Comparison of ENCODE assay signal across 14 mouse cellular contexts in the genomic region with DNA sequence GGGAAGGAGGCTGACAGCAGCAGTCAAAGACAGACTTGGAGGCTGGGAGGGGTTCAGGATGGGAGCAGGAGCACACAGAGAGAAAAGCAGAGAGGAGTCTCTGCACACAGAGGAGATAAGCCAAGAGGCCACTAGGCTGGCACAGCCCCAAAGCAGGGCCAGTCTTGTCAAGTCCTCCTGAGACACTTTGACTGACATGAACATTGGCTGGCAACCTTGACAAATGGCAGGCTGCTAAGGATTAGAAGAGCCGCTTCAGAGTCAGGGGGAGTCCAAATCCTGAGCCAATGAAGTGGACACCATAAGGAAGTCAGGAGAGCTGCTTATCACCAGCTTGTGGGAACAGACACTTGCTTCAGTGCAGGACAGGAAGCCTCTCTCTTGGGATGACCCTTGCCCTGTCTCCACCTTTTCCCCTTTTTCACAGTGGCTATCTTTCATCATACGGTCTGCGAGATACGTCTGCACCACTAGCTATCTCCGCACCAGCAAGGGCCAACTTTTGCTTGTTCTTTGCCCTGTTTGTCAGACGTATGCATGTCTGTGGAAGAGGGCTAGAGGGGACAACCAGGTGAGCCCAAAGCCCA. TPM values are rescaled to one million over a fixed set of nuclear protein-coding genes. Genes with fewer than 3 reads are reported as not detected.
DNase-seq lines count a peak whose midpoint lies in the region; TF ChIP-seq lines count a peak whose summit lies in the region.
"Had no signal": no experiment of that assay in that cellular context is flagged by ENCODE, and none has a peak within 500 bp of the region (broad histone marks: within the 10 kb centered on the region; RNA-seq: fewer than 3 reads in every experiment).

No protein-coding gene starts in this region.

- H3K36me3 ChIP-seq in limb, embryonic 10.5 days = no peaks in the 10 kb centered on the region
- H3K36me3 ChIP-seq: limb, embryonic 12.5 days had no signal

- no peak for TF ChIP-seq POLR2A in lung, adult 2 months (IDR thresholded peaks at IDR 0.05; ENCODE audit: borderline replicate concordance, extremely low read depth, low read depth, low read length)

- peak; percentile 21 for DNase-seq in gastrocnemius, postnatal 14 days
- DNase-seq in gastrocnemius, adult 8-10 months (ENCODE audit: low spot score in 2 of 2) = no peak
- peak; percentile 13 for DNase-seq in lung, postnatal 25 days (ENCODE audit: low spot score)
- no peak for DNase-seq in lung, adult 2 months
- DNase-seq in cerebellum, postnatal 14 days = peak; percentile 91 to 92
- peak; percentile 34 for DNase-seq in lung, postnatal 36 days
- no peak for DNase-seq in thymus, postnatal 4 days
- no peak for DNase-seq in limb, embryonic 10.5 days (ENCODE audit: low spot score)
- DNase-seq: adrenal gland, postnatal 36 days; gastrocnemius, postnatal 25 days; kidney, adult 11 months; right cerebral cortex, adult 18-20 months had no signal

- H3K9me3 ChIP-seq in limb, embryonic 10.5 days (replicated peaks) = no peaks in the 10 kb centered on the region
- H3K9me3 ChIP-seq: limb, embryonic 12.5 days had no signal

- TF ChIP-seq CTCF in lung, adult 2 months (IDR thresholded peaks at IDR 0.05; ENCODE audit: insufficient read depth, low read length) = no peak

- H3K27me3 ChIP-seq in limb, embryonic 10.5 days (ENCODE audit: low read depth, poor library complexity, severe bottlenecking) = no peaks in the 10 kb centered on the region
- H3K27me3 ChIP-seq: limb, embryonic 12.5 days; Patski had no signal

- 65% methylated on average over 6 of the region's 6 CpGs for WGBS in lung, adult 2 months
- 87% methylated on average over 6 of the region's 6 CpGs for WGBS in limb, embryonic 10.5 days

- H3K4me3 ChIP-seq in lung, adult 2 months (replicated peaks; ENCODE audit: extremely low read depth, low read depth, low read length) = no peak overlapping the region
- H3K4me3 ChIP-seq in limb, embryonic 10.5 days = no peak overlapping the region
- H3K4me3 ChIP-seq: limb, embryonic 12.5 days had no signal

- H3K27ac ChIP-seq in limb, embryonic 10.5 days = no peak overlapping the region
- H3K27ac ChIP-seq: limb, embryonic 12.5 days had no signal

- intact Hi-C loops in gastrocnemius, postnatal 14 days (cut with DNase I; ENCODE audit: low total_unique reads) = no loop called here

- 0 out of 2 replicates have a peak, but pooled peaks cover 11% of the 10 kb centered on the region for H3K4me1 ChIP-seq in lung, adult 2 months (ENCODE audit: control insufficient read depth, insufficient read depth, low read length)
- 0 out of 2 replicates have a peak, but pooled peaks cover 4% of the 10 kb centered on the region for H3K4me1 ChIP-seq in limb, embryonic 10.5 days
- H3K4me1 ChIP-seq: limb, embryonic 12.5 days had no signal

RNA-seq across cellular contexts. Expression of gene Adarb1, which starts 20.9 kb away (rescaled TPM):
- total RNA-seq in gastrocnemius, postnatal 14 days (2021) = 10 to 100 TPM in 1 of 2 experiments, 1 to 10 TPM in 1; 6.3 to 12.5 TPM
- 1 to 10 TPM; 3.1 to 7.2 (median 6.2) TPM for total RNA-seq in gastrocnemius, adult 8-10 months (2022)
- 29.9 and 35.0 TPM in 2 replicates for polyA plus RNA-seq in lung, adult 2 months (2012; rRNA removed)
- 4.9 and 5.0 TPM in 2 replicates for polyA plus RNA-seq in limb, embryonic 10.5 days (2016; fragmentation: Nextera tagmentation; extraction: Ambion mirVana)

Comparison
In these comparisons a context has a peak if more than half of its experiments do, and no peak if none do; other contexts are left out.
1. DNase-seq: peak in gastrocnemius, postnatal 14 days (single experiment), lung, postnatal 25 days (single experiment), cerebellum, postnatal 14 days (2 of 2) and lung, postnatal 36 days (single experiment); none in gastrocnemius, adult 8-10 months (0 of 2), lung, adult 2 months (single experiment), thymus, postnatal 4 days (single experiment) and limb, embryonic 10.5 days (single experiment).